Mouse (Mus musculus) neural tube, embryonic 14.5 days (tissue): ENCODE measurements around the gene Rnf4. TPM values are rescaled to one million over a fixed set of nuclear protein-coding genes. Genes with fewer than 3 reads are reported as not detected.

Source experiments
- ATAC-seq: fragments of 200-750 bp; cut with Nextera tagmentation; 2 replicates; pipeline ENCODE4 v1.8.0; 2017; ENCODE audit warnings: low read depth, mild to moderate bottlenecking, moderate TSS enrichment, moderate library complexity
- H3K27ac ChIP-seq: fragments of 300-500 bp; sonication (generic); 2 replicates; pipeline ENCODE4 v1.5.1; 2014; ENCODE audit warnings: low read depth, mild to moderate bottlenecking, control low read depth, low read length, moderate library complexity, mixed read lengths
- H3K27me3 ChIP-seq: fragments of 300-500 bp; sonication (generic); 2 replicates; pipeline ENCODE4 v1.6.1; 2014; ENCODE audit warnings: low read length; ENCODE audit not compliant: control insufficient read depth, insufficient read depth
- H3K36me3 ChIP-seq: fragments of 300-500 bp; sonication (generic); 2 replicates; pipeline ENCODE4 v1.6.1; 2014; ENCODE audit warnings: low read length, mixed read lengths; ENCODE audit not compliant: control insufficient read depth, insufficient read depth
- H3K4me1 ChIP-seq: fragments of 300-500 bp; sonication (generic); 2 replicates; pipeline ENCODE4 v1.6.1; 2014; ENCODE audit warnings: low read length; ENCODE audit not compliant: control insufficient read depth, insufficient read depth
- H3K4me2 ChIP-seq: fragments of 300-500 bp; sonication (generic); 2 replicates; pipeline ENCODE4 v1.6.1; 2014; ENCODE audit warnings: mild to moderate bottlenecking, low read depth, low read length, control low read depth
- H3K4me3 ChIP-seq: fragments of 300-500 bp; sonication (generic); 2 replicates; pipeline ENCODE4 v1.5.1; 2014; ENCODE audit warnings: low read depth, low read length, control low read depth, mixed read lengths
- H3K9ac ChIP-seq: fragments of 300-500 bp; sonication (generic); replicated peaks from 2 replicates; pipeline ENCODE4 v1.6.1; 2014; ENCODE audit warnings: low read depth, mild to moderate bottlenecking, control low read depth, low read length, mixed read lengths
- H3K9me3 ChIP-seq: fragments of 300-500 bp; sonication (generic); 2 replicates; pipeline ENCODE4 v1.6.1; 2016; ENCODE audit warnings: low read length; ENCODE audit not compliant: control insufficient read depth
- WGBS: fragments of 180-500 bp; shearing (Covaris S2); extraction: QIAGEN DNeasy Blood & Tissue Kit; methylation state at CpG from one replicate; pipeline ENCODE4 v1.1.7; 2014; 5-methylcytosine and 5-hydroxymethylcytosine counted together
- polyA plus RNA-seq: library from polyadenylated mRNA; unstranded; fragments of >200 nt; fragmentation: Nextera tagmentation; extraction: Ambion mirVana; gene quantifications from 2 replicates; pipeline ENCODE4 v1.2.1, GENCODE M21; 2014

The Rnf4 gene
- polyA plus RNA-seq, 1 experiment from 2014 or later = 142 TPM

DNA sequence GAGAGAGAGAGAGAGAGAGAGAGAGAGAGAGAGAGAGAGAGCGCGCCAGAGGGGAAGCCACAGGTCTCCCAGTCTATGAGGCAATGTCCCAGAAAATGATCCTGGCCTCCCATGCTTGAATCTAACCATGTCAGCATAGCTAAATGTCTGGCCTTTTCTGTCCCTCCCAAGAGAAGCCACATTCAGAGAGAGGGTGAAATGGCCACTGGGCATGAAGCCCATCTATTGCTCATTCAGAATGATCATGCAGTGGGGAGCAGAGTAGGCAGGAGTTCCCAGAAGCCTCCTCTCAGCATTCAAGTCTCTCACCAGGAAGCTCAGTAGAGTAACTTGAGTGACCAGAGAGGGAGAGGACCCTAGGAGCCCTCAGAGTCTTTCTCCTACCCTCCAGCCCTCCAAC, 40.9 kb upstream of the Rnf4 start:
- Histone ChIP-seq H3K9me3 (no peaks in the 10 kb centered on the region), H3K9ac (no peak overlapping the region), H3K36me3 (no peaks in the 10 kb centered on the region), H3K4me2 (no peak overlapping the region), H3K4me1 (no peaks in the 10 kb centered on the region), H3K4me3 (no peak overlapping the region), H3K27me3 (no peaks in the 10 kb centered on the region), H3K27ac (no peak overlapping the region)
- ATAC-seq = no peak
- WGBS = 86% methylated on average over 2 of the region's 2 CpGs

DNA sequence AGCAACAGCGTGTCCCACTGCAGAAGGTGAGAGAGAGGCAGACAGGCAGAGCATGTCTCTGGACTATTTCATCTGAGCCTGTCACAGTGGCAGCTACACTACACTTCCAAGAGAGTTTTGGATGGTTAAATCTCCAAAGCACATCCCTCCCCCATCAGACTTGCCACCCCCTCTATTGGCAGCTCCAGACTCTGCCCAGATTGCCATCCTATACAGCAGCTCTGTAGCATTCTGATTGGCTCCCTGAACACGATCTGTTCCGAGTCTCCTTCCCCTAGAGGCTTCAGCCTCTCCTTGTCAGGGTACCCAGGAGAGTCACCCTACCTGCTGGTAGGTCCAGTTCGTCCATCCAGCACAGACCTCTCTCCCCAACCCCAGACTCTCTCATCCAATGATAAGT, 38.0 kb upstream of the Rnf4 start:
- Histone ChIP-seq H3K27me3 (no peaks in the 10 kb centered on the region), H3K4me1 (no peaks in the 10 kb centered on the region), H3K36me3 (no peaks in the 10 kb centered on the region), H3K9ac (no peak overlapping the region), H3K9me3 (no peaks in the 10 kb centered on the region), H3K4me2 (no peak overlapping the region), H3K27ac (no peak overlapping the region), H3K4me3 (no peak overlapping the region)
- ATAC-seq = no peak
- WGBS = 59% methylated on average over 4 of the region's 4 CpGs

DNA sequence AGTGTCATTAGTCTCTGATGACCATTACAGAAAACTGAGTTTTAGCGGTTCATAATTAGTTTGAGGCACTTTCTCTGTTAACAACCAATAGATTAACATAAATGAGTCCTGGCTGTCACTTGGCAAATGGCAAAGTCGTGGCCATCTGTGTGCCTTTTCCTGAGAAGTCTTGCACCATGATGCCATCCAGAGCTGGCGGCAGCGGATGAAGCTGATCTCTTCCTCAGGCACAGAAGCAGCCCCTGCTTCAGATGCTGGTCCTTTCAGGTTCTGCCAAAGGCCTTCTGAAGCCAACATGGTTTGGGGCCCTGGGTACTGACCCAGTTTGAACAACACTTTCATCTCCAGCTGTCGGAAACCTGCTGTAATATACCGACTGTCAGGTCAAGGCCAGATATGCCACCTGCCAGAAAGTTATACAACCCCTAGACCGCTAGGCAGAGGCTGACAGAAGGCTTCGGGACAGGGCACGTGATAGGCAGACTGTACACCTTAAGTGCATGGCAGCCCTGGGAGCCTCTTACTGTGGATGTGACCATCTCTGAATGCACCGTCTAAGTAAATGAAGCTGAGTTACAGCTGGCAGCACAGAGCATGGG, 37.1 kb upstream of the Rnf4 start:
- no peak for ATAC-seq
- no peaks in the 10 kb centered on the region for H3K27me3 ChIP-seq
- H3K4me2 ChIP-seq = no peak overlapping the region
- H3K9me3 ChIP-seq = no peaks in the 10 kb centered on the region
- no peak overlapping the region for H3K27ac ChIP-seq
- no peak overlapping the region for H3K4me3 ChIP-seq
- H3K4me1 ChIP-seq = no peaks in the 10 kb centered on the region
- no peak overlapping the region for H3K9ac ChIP-seq
- H3K36me3 ChIP-seq = no peaks in the 10 kb centered on the region
- 86% methylated on average over 10 of the region's 10 CpGs for WGBS

DNA sequence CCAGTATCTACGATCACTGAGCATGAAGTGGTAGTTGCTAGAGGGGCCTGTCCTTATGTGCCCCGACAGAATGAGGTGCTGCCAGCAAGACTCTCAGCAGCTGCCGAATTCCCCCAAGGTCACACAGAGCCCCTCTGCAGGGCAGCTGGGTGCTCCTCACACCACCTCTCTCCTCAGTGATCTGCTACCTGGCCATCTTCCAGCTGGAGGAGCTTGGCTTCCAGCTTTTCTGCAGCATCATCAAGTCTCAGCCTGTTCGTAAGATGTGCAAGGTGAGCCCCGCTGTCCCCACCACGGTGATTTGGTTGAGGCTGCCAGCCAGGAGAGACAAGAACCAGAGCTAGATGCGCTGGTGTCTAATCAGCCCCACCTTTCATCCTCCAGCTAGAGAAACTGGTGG, 33.7 kb upstream of the Rnf4 start:
- ATAC-seq = no peak
- Histone ChIP-seq H3K9me3 (no peaks in the 10 kb centered on the region), H3K4me2 (no peak overlapping the region), H3K36me3 (no peaks in the 10 kb centered on the region), H3K27me3 (no peaks in the 10 kb centered on the region), H3K9ac (no peak overlapping the region), H3K27ac (no peak overlapping the region), H3K4me1 (no peaks in the 10 kb centered on the region), H3K4me3 (no peak overlapping the region)
- WGBS = 77% methylated on average over 7 of the region's 7 CpGs

DNA sequence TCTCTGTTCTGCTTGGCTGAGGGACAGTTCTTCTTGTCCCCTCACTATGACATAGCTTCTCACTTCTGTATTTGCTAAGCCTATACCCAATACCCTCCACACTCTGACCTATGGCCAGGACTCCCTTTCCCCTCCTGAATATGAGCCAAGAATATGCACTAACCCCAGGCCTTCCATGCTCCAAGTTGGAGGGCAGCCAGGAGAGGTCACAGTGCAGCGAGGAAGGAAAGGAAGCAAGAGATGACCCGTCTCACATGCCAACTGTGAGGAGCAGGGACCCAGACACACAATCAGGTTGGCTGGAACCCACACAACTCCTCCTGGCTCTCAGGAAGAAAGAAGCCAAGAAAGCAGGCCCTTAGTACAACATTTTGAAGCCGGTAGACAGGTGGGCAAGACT, 27.1 kb upstream of the Rnf4 start:
- Histone ChIP-seq H3K27me3 (no peaks in the 10 kb centered on the region), H3K36me3 (no peaks in the 10 kb centered on the region), H3K4me2 (no peak overlapping the region), H3K4me3 (no peak overlapping the region), H3K4me1 (no peaks in the 10 kb centered on the region), H3K9ac (no peak overlapping the region), H3K27ac (no peak overlapping the region), H3K9me3 (no peaks in the 10 kb centered on the region)
- no peak for ATAC-seq
- 80% methylated on average over 3 of the region's 3 CpGs for WGBS

DNA sequence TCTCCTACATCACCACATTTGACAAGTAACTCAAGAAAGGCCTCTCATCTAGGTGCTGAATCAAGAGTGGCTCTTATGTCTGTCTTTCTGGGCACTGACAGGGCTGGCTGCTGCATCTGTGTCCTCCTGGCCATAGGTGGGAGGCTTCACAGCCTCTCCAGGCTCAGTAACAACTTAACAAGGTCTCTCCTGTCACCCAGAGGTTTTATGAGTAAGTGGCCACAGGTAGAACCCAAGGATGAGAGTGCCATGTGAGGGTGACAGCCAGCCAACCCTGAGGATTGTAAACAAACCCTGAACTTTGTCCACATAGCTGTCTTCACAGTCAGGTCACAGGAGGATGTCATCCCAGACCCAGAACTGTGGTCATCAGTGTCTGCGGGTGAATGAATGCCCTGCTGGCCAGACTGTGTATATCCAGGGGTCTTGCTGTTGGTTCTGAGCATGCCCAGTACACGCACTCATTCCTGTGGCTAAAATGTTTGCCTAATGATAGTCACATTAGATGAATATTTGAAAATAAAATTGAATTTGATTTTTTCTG, 16.5 kb upstream of the Rnf4 start:
- H3K27ac ChIP-seq = no peak overlapping the region
- WGBS = 79% methylated on average over 2 of the region's 2 CpGs
- no peak overlapping the region for H3K9ac ChIP-seq
- no peaks in the 10 kb centered on the region for H3K9me3 ChIP-seq
- H3K4me1 ChIP-seq = no peaks in the 10 kb centered on the region
- H3K27me3 ChIP-seq = no peaks in the 10 kb centered on the region
- H3K4me3 ChIP-seq = no peak overlapping the region
- ATAC-seq = no peak
- no peaks in the 10 kb centered on the region for H3K36me3 ChIP-seq
- H3K4me2 ChIP-seq = no peak overlapping the region

DNA sequence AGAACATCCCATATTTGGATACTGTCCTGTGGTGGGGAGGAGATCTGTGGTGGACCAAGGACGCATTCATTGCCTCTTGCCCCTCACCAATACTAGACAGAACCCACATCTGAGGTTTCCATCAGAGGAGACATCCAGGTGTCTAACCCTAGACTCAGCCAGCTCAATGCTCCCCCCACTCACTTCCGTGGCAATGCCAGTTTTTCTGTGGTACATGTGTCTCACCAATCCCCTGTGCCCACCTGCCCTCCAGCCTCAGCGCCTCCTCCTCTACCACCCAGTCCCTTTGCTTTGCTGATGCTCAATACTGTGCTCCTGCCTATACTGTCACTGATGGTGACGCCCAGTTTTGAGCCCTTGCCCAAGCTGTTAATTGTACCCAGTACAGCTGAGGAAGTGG, 14.9 kb upstream of the Rnf4 start:
- no peak overlapping the region for H3K4me3 ChIP-seq
- H3K27ac ChIP-seq = no peak overlapping the region
- H3K4me1 ChIP-seq = no peaks in the 10 kb centered on the region
- no peak overlapping the region for H3K9ac ChIP-seq
- no peak overlapping the region for H3K4me2 ChIP-seq
- no peaks in the 10 kb centered on the region for H3K9me3 ChIP-seq
- ATAC-seq = no peak
- WGBS = 89% methylated on average over 4 of the region's 4 CpGs
- no peaks in the 10 kb centered on the region for H3K36me3 ChIP-seq
- H3K27me3 ChIP-seq = no peaks in the 10 kb centered on the region

DNA sequence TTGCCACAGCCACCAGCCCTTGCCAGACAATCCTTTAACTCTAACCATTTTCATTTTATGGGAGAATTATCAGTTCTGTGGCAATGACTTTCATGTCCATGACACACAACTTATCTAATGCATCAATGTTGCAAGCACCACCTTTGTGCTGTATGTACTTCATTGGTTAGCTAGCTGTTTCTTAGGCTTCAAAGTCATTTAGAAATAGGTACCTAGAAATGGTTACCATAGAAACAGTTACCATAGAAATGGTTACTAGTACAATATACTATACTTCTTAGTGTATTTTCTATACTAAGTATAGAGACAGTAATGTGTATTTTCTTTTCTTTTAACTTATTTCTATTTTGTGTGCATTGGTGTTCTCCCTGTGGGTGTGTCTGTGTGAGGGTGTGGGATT, 10.8 kb upstream of the Rnf4 start:
- H3K4me1 ChIP-seq = 0 out of 2 replicates have a peak, but pooled peaks cover 4% of the 10 kb centered on the region
- H3K27ac ChIP-seq = no peak overlapping the region
- H3K27me3 ChIP-seq = no peaks in the 10 kb centered on the region
- H3K36me3 ChIP-seq = no peaks in the 10 kb centered on the region
- H3K4me3 ChIP-seq = no peak overlapping the region
- ATAC-seq = no peak
- no peaks in the 10 kb centered on the region for H3K9me3 ChIP-seq
- H3K4me2 ChIP-seq = no peak overlapping the region
- no peak overlapping the region for H3K9ac ChIP-seq

DNA sequence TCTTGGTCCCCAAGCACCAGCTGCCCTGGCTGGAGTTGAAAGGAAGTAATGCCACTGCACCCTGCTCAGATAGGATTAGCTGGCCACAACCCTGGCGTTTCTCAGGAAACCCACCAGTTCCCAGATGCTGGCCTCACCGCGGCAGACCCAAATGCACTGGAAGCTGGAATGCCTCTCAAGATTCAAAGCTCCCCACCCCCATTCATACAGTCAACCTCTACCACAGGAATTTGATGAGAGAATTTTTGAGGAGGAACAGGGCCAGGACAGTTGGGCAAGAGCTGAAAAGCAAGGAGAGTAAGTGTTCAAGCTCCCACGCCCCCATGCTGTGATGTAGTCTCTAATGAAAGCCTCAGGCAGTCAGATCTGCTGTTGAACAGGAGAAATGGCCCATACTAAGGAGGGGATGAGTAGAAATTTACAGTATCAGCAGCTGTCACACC, 9.8 kb upstream of the Rnf4 start:
- no peaks in the 10 kb centered on the region for H3K9me3 ChIP-seq
- no peak overlapping the region for H3K9ac ChIP-seq
- H3K4me3 ChIP-seq = no peak overlapping the region
- no peak for ATAC-seq
- H3K4me2 ChIP-seq = no peak overlapping the region
- no peak overlapping the region for H3K27ac ChIP-seq
- no peaks in the 10 kb centered on the region for H3K36me3 ChIP-seq
- WGBS = 28% methylated on average over 4 of the region's 4 CpGs
- no peaks in the 10 kb centered on the region for H3K27me3 ChIP-seq
- H3K4me1 ChIP-seq = 0 out of 2 replicates have a peak, but pooled peaks cover 4% of the 10 kb centered on the region
